Mouse (Mus musculus) CH12.LX (cell line): ENCODE measurements at regions not wholly inside any gene's neighbourhood (a gene's known extent, or its start where the extent isn't known, plus 50 kb on each side); places are given as distances from the start of the nearest gene placed in this dataset.

ENCODE experiments used
- DNase-seq: peaks from one replicate; pipeline ENCODE4 v3.0.0-alpha.2; 2013; ENCODE audit errors: extremely low read depth
- H3K27ac ChIP-seq: 2 replicates; pipeline ENCODE4 v1.5.1; 2012; ENCODE audit warnings: low read depth, mild to moderate bottlenecking, control low read depth, moderate library complexity; ENCODE audit not compliant: insufficient read depth
- H3K27me3 ChIP-seq: replicated peaks from 2 replicates; pipeline ENCODE3; 2012; ENCODE audit warnings: inconsistent platforms
- H3K36me3 ChIP-seq, 2 experiments: replicated peaks in 1 of 2; 2 replicates each; pipeline versions ENCODE3 to v1.6.1; 2012; ENCODE audit warnings: inconsistent platforms in 1 of 2, low read length in 1 of 2, mild to moderate bottlenecking in 1 of 2, mixed read lengths in 1 of 2, moderate library complexity in 1 of 2; ENCODE audit not compliant: control insufficient read depth in 1 of 2, insufficient read depth in 1 of 2
- H3K4me1 ChIP-seq, 2 experiments: 2 replicates each; pipeline ENCODE4 v1.6.1; 2012; ENCODE audit warnings: inconsistent platforms in 1 of 2, moderate library complexity in 1 of 2; ENCODE audit not compliant: insufficient read depth in 2 of 2, control insufficient read depth in 1 of 2
- H3K4me2 ChIP-seq: 2 replicates; pipeline ENCODE4 v1.6.1; 2012; ENCODE audit warnings: low read depth, mild to moderate bottlenecking, control low read depth; ENCODE audit not compliant: poor library complexity, insufficient read depth, severe bottlenecking
- H3K4me3 ChIP-seq, 3 experiments: fragments of 150-350 bp in 1 of 3; sonication (generic) in 1 of 3; replicated peaks in 1 of 3; 2 replicates each; pipeline versions ENCODE3 to v1.5.1; 2011 to 2012; ENCODE audit warnings: low read depth in 2 of 3, low read length in 2 of 3, mild to moderate bottlenecking in 2 of 3, moderate library complexity in 2 of 3, control low read depth in 1 of 3, improper control_type of control experiment in 1 of 3, inconsistent platforms in 1 of 3, mixed read lengths in 1 of 3; ENCODE audit not compliant: poor library complexity in 1 of 3
- H3K79me2 ChIP-seq: replicated peaks from 2 replicates; pipeline ENCODE4 v1.6.1; 2012; ENCODE audit warnings: mild to moderate bottlenecking, moderate library complexity; ENCODE audit not compliant: control insufficient read depth, poor library complexity, insufficient read depth, severe bottlenecking; ENCODE audit errors: extremely low read depth
- H3K9ac ChIP-seq: 2 replicates; pipeline ENCODE4 v1.6.1; 2012; ENCODE audit warnings: low read depth, mild to moderate bottlenecking, control low read depth, moderate library complexity; ENCODE audit not compliant: insufficient read depth
- H3K9me3 ChIP-seq: replicated peaks from 2 replicates; pipeline ENCODE3; 2012; ENCODE audit warnings: low read length, inconsistent platforms, mixed read lengths
- CHD2 ChIP-seq: IDR thresholded peaks from 2 replicates; pipeline ENCODE4 v1.6.1; 2011; ENCODE audit warnings: low read length, improper control_type of control experiment
- ETS1 ChIP-seq: conservative IDR thresholded peaks from 2 replicates; pipeline ENCODE4 v1.6.1; 2012; ENCODE audit warnings: low read depth, mild to moderate bottlenecking, inconsistent platforms, low read length, improper control_type of control experiment, moderate library complexity
- KAT2A ChIP-seq: IDR thresholded peaks from 2 replicates; pipeline ENCODE4 v1.6.1; 2012; ENCODE audit warnings: low read length, improper control_type of control experiment, inconsistent platforms; ENCODE audit not compliant: insufficient replicate concordance
- MAFK ChIP-seq: IDR thresholded peaks from 2 replicates; pipeline ENCODE4 v1.6.1; 2011; ENCODE audit warnings: low read length, improper control_type of control experiment; ENCODE audit not compliant: insufficient replicate concordance
- MEF2A ChIP-seq: IDR thresholded peaks from 2 replicates; pipeline ENCODE4 v1.6.1; 2014; ENCODE audit warnings: low read depth, mild to moderate bottlenecking, inconsistent platforms, low read length, improper control_type of control experiment, borderline replicate concordance
- MXI1 ChIP-seq: IDR thresholded peaks from 2 replicates; pipeline ENCODE4 v1.6.1; 2011; ENCODE audit warnings: mild to moderate bottlenecking, low read depth, low read length, improper control_type of control experiment
- MYC ChIP-seq: IDR thresholded peaks from 2 replicates; pipeline ENCODE4 v1.6.1; 2011; ENCODE audit warnings: low read depth, mild to moderate bottlenecking, improper control_type of control experiment, low read length
- NRF1 ChIP-seq: IDR thresholded peaks from 2 replicates; pipeline ENCODE4 v1.6.1; 2014; ENCODE audit warnings: low read depth, mild to moderate bottlenecking, inconsistent platforms, low read length, improper control_type of control experiment, moderate library complexity
- RAD21 ChIP-seq: IDR thresholded peaks from 2 replicates; pipeline ENCODE4 v1.6.1; 2011; ENCODE audit warnings: low read depth, mild to moderate bottlenecking, low read length, improper control_type of control experiment, moderate library complexity
- RCOR1 ChIP-seq: conservative IDR thresholded peaks from 2 replicates; pipeline ENCODE4 v1.6.1; 2012; ENCODE audit warnings: low read depth, mild to moderate bottlenecking, inconsistent platforms, low read length, improper control_type of control experiment
- SIN3A ChIP-seq: IDR thresholded peaks from 2 replicates; pipeline ENCODE4 v1.6.1; 2012; ENCODE audit warnings: low read length, improper control_type of control experiment, inconsistent platforms
- SMC3 ChIP-seq: IDR thresholded peaks from 2 replicates; pipeline ENCODE4 v1.6.1; 2011; ENCODE audit warnings: low read depth, low read length, improper control_type of control experiment
- TBP ChIP-seq: conservative IDR thresholded peaks from 2 replicates; pipeline ENCODE4 v1.6.1; 2011; ENCODE audit warnings: low read depth, low read length, improper control_type of control experiment
- ZMIZ1 ChIP-seq: IDR thresholded peaks from 2 replicates; pipeline ENCODE4 v1.6.1; 2012; ENCODE audit warnings: low read depth, mild to moderate bottlenecking, inconsistent platforms, low read length, improper control_type of control experiment
- dilution Hi-C: fragments of 300-500 bp; cut with MboI; formaldehyde crosslinking; loops from 2 replicates; pipeline ENCODE4 v1.14.3; 2020; ENCODE audit warnings: low sequenced_read_pairs; ENCODE audit not compliant: extremely low pct_unique_long_range_greater_than_20kb, extremely low pct_ligation_motif_present
- in situ Hi-C: fragments of 300-500 bp; cut with MboI; formaldehyde crosslinking; loops from 3 replicates; pipeline ENCODE4 v1.14.3; 2019; ENCODE audit warnings: low sequenced_read_pairs, low pct_ligation_motif_present, low pct_unique_long_range_greater_than_20kb, mixed read lengths

DNA sequence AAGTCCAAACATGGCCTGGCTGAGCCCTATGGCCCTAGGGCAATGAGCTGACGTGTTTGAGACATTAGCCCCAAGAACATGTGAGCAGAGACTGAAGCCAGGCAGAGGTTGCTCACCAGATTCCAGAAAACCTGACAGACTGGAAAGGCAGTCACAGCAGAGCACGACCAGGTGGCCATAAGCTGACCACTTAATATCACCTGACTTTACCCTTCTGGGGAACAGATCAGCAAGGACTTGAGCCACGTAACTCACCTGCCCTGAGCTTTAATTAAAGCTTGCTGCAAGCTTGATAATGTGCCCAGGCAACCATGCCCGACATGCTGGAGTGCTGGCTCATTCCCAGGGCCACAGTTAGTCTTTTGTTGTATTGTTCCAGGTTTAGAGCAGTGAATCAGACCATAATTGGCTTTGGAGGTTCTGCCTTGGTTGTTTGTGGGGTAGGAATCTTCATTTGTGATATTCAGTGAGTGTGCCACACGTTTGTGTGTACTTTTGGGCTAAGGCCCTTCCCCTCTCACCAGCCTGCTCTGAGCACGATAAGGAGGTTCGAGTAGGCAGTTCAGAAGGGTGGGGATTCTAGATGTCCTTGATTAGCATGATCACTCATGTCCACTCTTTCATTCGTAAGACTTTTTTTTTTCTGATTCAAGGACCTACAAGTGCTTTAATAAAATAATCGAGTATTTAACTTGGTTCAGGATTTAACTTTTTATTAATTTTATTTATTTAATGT lies 52.1 kb upstream of the Nabp1 start:
- no peaks in the 10 kb centered on the region for H3K79me2 ChIP-seq
- H3K27me3 ChIP-seq, result no peaks in the 10 kb centered on the region
- TF ChIP-seq ETS1 (no peak), RAD21 (no peak), MAFK (no peak), CHD2 (no peak), MYC (no peak), SIN3A (no peak), ZMIZ1 (no peak), TBP (no peak), RCOR1 (no peak), MXI1 (no peak), KAT2A (no peak)
- no peaks in the 10 kb centered on the region for H3K36me3 ChIP-seq
- H3K9ac ChIP-seq, result no peak overlapping the region
- no peak overlapping the region for H3K4me3 ChIP-seq
- in situ Hi-C loops (no loop called here), dilution Hi-C loops (no loop called here)
- peaks cover 5 to 14% of the 10 kb centered on the region in 2 experiments; a peak in 3 of 4 replicates for H3K4me1 ChIP-seq
- no peak overlapping the region for H3K4me2 ChIP-seq
- no peak for DNase-seq
- no peak overlapping the region for H3K27ac ChIP-seq
- H3K9me3 ChIP-seq, result no peaks in the 10 kb centered on the region

DNA sequence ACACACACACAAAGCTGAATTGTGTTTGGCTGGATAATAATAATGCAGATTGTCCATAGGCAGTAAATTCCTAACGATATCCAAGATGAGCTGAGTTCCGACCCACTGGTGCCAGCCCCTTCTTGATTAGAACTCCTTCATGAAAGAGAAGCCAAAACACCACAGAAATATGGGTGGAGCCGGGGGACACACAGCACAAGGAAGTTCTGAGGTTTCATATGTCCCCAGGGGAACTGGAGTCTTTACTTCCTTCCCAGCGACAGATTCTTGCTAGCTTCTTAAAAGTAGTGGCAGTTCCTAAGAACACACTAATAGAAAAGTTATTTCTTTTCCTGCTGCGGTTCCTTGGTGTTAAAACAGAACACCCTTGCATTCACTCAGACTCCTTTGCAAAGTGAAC lies 51.4 kb upstream of the Nabp1 start:
- Histone ChIP-seq H3K27me3 (no peaks in the 10 kb centered on the region), H3K4me1 (peaks cover 5 to 14% of the 10 kb centered on the region in 2 experiments; a peak in 3 of 4 replicates), H3K9ac (no peak overlapping the region), H3K79me2 (no peaks in the 10 kb centered on the region), H3K4me2 (no peak overlapping the region), H3K9me3 (no peaks in the 10 kb centered on the region), H3K27ac (no peak overlapping the region), H3K36me3 (no peaks in the 10 kb centered on the region), H3K4me3 (no peak overlapping the region)
- in situ Hi-C loops, result no loop called here
- TF ChIP-seq KAT2A (no peak), SMC3 (no peak), NRF1 (no peak), MEF2A (no peak)
- dilution Hi-C loops, result no loop called here
- peak; percentile 17 for DNase-seq
